16 mouse cellular contexts compared by ENCODE assay signal in genomic region chr9:73165631-73166030, GRCm38 (mm10). TPM values are rescaled to one million over a fixed set of nuclear protein-coding genes. Genes with fewer than 3 reads are reported as not detected.
DNase-seq lines count a peak whose midpoint lies in the region; ATAC-seq and TF ChIP-seq lines count a peak whose summit lies in the region.
"Had no signal": no experiment of that assay in that cellular context is flagged by ENCODE, and none has a peak within 500 bp of the region (broad histone marks: within the 10 kb centered on the region; RNA-seq: fewer than 3 reads in every experiment).

No protein-coding gene starts in this region.

- H3K4me3 ChIP-seq in hindbrain, postnatal 0 days (ENCODE audit: low read length), result no peak overlapping the region
- H3K4me3 ChIP-seq: forebrain, embryonic 13.5 days; heart, embryonic 10.5 days; liver, embryonic 13.5 days; neural tube, embryonic 12.5 days had no signal

- H3K9ac ChIP-seq in hindbrain, postnatal 0 days (replicated peaks; ENCODE audit: low read length), result no peak overlapping the region
- H3K9ac ChIP-seq: forebrain, embryonic 13.5 days; liver, embryonic 13.5 days; neural tube, embryonic 12.5 days had no signal

- no peak overlapping the region for H3K27ac ChIP-seq in hindbrain, postnatal 0 days
- H3K27ac ChIP-seq: forebrain, embryonic 13.5 days; heart, embryonic 10.5 days; liver, embryonic 13.5 days; neural tube, embryonic 12.5 days had no signal

- peaks cover 2% of the 10 kb centered on the region for H3K27me3 ChIP-seq in Patski
- H3K27me3 ChIP-seq in hindbrain, postnatal 0 days (ENCODE audit: insufficient read depth, low read length), result no peaks in the 10 kb centered on the region
- H3K27me3 ChIP-seq: forebrain, embryonic 13.5 days; liver, embryonic 13.5 days; neural tube, embryonic 12.5 days had no signal

- in situ Hi-C loops in Patski (cut with MboI; ENCODE audit: low pct_unique_long_range_greater_than_20kb), result loop anchor here (10.0 to 25.0 kb wide), 2 partner anchors 397 to 479 kb away; no protein-coding TSS in a partner anchor

- H3K4me2 ChIP-seq in hindbrain, postnatal 0 days (ENCODE audit: low read depth, low read length), result no peak overlapping the region
- H3K4me2 ChIP-seq: forebrain, embryonic 13.5 days; liver, embryonic 13.5 days; neural tube, embryonic 12.5 days had no signal

- ATAC-seq in Patski, result peak; percentile 21
- ATAC-seq in hindbrain, postnatal 0 days, result no peak
- ATAC-seq: forebrain, embryonic 13.5 days; midbrain, embryonic 16.5 days had no signal

- WGBS in hindbrain, postnatal 0 days, result 86% methylated on average over 4 of the region's 4 CpGs

- TF ChIP-seq CTCF in Patski (IDR thresholded peaks at IDR 0.05), result no peak
- no peak for TF ChIP-seq CTCF in hindbrain, postnatal 0 days (IDR thresholded peaks at IDR 0.05; ENCODE audit: low read depth)

- H3K36me3 ChIP-seq in hindbrain, postnatal 0 days (ENCODE audit: insufficient read depth, low read length), result no peaks in the 10 kb centered on the region
- H3K36me3 ChIP-seq: G1E; heart, embryonic 10.5 days; liver, embryonic 13.5 days; neural tube, embryonic 12.5 days had no signal

- POLR2A ChIA-PET in Patski (lab: Charles Lee), result no interaction called here

- peak; percentile 10 for DNase-seq in gastrocnemius, postnatal 14 days
- no peak for DNase-seq in gastrocnemius, postnatal 10 days
- no peak for DNase-seq in Patski (ENCODE audit: low read depth, low spot score)
- peak; percentile 55 for DNase-seq in cerebellum, adult 11-12 months
- DNase-seq in fibroblast of lung, adult 2 months (ENCODE audit: low read depth), result peak; percentile 12
- no peak for DNase-seq in urinary bladder, postnatal 36 days (ENCODE audit: low spot score in 2 of 2)
- no peak for DNase-seq in hindbrain, postnatal 0 days (ENCODE audit: low spot score)
- DNase-seq in layer of hippocampus, adult 11-12 months (ENCODE audit: low spot score), result no peak
- DNase-seq: kidney, adult 8-10 months; liver, embryonic 13.5 days; right cerebral cortex, postnatal 4 days had no signal

- CTCF ChIA-PET in Patski (lab: Charles Lee), result interaction anchor here (1.0 kb wide), 1 partner anchor 273 kb away, joined by 3 read pairs; no protein-coding TSS in a partner anchor

- no peaks in the 10 kb centered on the region for H3K4me1 ChIP-seq in hindbrain, postnatal 0 days (ENCODE audit: insufficient read depth, low read length)
- H3K4me1 ChIP-seq: forebrain, embryonic 13.5 days; heart, embryonic 10.5 days; liver, embryonic 13.5 days; neural tube, embryonic 12.5 days had no signal

- no peaks in the 10 kb centered on the region for H3K9me3 ChIP-seq in hindbrain, postnatal 0 days (ENCODE audit: low read length)
- H3K9me3 ChIP-seq: forebrain, embryonic 13.5 days; G1E; heart, embryonic 10.5 days; liver, embryonic 13.5 days; neural tube, embryonic 12.5 days had no signal

- intact Hi-C loops in gastrocnemius, postnatal 14 days (cut with DNase I; ENCODE audit: low total_unique reads), result no loop called here

RNA-seq across cellular contexts. Expression of gene Rsl24d1, which starts 52.4 kb away (rescaled TPM):
- total RNA-seq in gastrocnemius, postnatal 14 days (2021), result 10 to 100 TPM; 41.2 to 42.7 TPM
- 10 to 100 TPM; 42.0 to 43.2 TPM for total RNA-seq in gastrocnemius, postnatal 10 days (2021)
- 52.1 TPM for polyA plus RNA-seq in Patski (2021)
- 54.1 and 59.4 TPM in 2 replicates for total RNA-seq in hindbrain, postnatal 0 days (2014; rRNA removed)
- polyA plus RNA-seq in hindbrain, postnatal 0 days (2015; fragmentation: Nextera tagmentation; extraction: Ambion mirVana), result 102 and 106 TPM in 2 replicates

Comparison
In these comparisons a context has a peak if more than half of its experiments do, and no peak if none do; other contexts are left out.
1. DNase-seq: peak in gastrocnemius, postnatal 14 days (single experiment), cerebellum, adult 11-12 months (single experiment) and fibroblast of lung, adult 2 months (single experiment); none in gastrocnemius, postnatal 10 days (single experiment), Patski (single experiment), urinary bladder, postnatal 36 days (0 of 2), hindbrain, postnatal 0 days (single experiment) and layer of hippocampus, adult 11-12 months (single experiment).